Mouse (Mus musculus) right cerebral cortex, postnatal 10 days (tissue): ENCODE measurements at regions not wholly inside any gene's neighbourhood (a gene's known extent, or its start where the extent isn't known, plus 50 kb on each side); places are given as distances from the start of the nearest gene placed in this dataset.
A peak's percentile ranks its signal among the peaks of the same experiment; 100 is the strongest.

Experiments
- DNase-seq, 2 experiments: peaks; one replicate each; pipeline ENCODE4 v3.0.0; 2021; ENCODE audit warnings: low spot score in 2 of 2

DNA sequence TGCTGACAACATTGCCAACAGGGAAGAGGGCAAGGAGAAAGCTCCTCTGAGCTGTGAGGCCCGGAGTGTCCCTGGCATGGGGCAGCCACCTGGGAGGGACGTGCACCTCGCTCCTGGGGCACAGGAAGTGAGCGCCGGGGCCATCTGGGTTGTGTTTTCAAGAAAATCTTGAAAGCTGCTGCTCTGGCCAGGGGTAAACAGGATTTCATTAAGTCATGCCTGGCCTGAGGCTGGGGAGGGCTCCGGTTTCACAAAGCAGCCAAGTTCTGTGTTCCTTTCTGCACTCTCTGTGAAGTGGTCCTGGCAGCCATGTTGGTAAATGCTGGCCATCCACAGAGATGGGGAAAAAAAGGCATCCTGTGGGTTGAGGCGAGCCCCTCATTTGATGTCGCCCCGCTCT is 406.8 kb upstream of the Zmiz1 start:
- DNase-seq: no peak

DNA sequence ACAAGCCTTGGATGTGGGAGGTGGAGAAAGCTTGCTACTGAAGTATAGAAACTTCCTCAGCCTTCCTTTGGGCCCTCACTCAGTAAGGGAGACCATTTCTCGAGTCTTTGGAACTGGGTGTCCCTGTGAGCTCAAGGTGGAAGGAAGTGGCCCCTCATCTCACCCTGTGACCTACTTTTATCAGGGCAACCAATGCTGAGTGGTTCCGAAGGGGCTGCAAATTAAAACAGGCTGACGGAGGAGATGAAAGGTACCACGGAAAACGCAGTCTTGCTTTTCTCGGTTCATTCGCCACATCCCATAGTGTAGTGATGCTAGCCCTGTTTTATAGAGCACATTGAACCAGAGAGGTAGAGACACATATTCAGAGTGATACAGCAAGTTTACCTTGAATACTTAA is 399.6 kb upstream of the Zmiz1 start:
- no peak for DNase-seq

GRCm38 (mm10) chr14:25060285-25060684 is 398.7 kb upstream of the Zmiz1 start:
- DNase-seq: no peak

DNA sequence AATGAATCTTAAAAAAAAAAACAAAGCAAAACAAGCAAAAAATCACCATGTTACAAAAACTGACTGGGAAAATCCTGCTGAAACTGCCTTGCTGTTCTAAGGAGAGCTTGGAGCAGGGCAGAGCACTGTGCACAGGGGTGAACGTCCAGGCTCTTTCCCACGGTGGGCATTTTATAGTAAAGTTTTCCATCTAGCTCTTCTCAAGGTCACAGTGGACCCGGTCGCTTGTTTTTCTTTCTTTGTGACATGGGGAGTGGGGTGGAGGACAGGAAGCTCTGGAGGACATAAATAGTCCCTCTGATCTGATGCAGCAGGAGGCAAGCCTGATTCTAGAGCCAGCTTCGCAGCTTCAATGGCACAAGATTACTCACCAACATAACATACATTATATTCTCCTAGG is 395.9 kb upstream of the Zmiz1 start:
- no peak for DNase-seq

- DNase-seq: no peak
Measured at GRCm38 (mm10) chr14:25064190-25064947, 394.6 kb upstream of the Zmiz1 start.

DNA sequence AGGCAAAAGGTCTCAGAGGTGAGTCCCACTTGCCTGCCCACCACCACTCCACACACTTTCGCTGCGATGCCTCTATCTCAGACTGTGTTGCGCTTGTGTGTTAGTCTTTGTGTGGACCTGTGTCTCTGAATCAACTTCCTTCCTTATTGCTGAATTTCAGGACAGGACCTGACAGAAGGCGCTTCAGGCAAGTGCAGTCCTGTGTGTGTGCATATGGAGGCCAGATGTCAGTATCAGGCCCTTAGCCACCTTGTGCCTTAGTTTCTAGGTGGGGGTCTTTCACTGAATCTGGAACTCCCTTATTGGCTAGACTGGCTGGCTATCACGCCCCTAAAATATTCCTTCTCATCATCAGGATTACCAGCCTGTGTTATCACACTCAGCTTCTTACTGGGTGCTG is 391.6 kb upstream of the Zmiz1 start:
- DNase-seq: no peak

DNA sequence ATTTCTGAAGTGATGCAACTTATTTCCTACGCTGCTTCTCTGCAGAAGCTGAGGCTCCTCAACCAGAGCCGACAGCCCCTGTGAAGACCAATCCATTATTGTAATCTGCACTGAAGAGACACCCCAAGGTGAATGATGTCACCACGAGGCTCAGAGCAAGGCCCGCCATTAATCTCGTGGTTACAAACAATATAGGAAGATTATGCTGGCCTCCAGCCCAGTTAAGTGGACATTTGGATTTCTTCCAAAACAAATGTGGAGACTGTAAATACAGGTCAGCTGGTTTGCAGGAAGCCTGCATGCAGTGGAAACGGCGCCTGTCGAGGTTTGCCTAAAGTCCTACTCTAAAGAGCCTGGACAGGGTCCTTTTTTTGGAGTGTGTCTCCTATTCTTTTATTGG is 390.6 kb upstream of the Zmiz1 start:
- DNase-seq: no peak

DNA sequence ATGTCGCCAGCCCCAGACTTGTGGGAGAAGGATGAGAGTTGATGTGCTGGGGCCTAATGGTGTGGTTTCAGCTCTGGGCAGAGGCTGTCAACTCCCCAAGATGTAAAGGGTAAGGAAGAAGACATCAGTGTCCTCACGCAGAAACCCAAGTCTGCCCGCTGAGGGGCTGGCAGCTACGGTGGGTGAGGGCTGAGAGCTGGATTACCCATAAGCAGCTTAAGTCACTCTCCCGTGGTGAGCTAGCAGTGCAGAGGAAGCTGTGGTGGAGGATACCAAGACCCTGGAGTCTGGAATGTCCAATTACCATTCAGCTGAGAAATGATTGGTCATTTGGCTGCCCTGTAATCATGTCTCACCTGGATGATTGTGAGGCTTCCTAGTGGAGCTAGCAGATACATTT is 385.8 kb upstream of the Zmiz1 start:
- no peak for DNase-seq

- DNase-seq: peak; percentile 58
Measured at GRCm38 (mm10) chr14:25074022-25074800, 384.8 kb upstream of the Zmiz1 start.

- no peak for DNase-seq
Measured at GRCm38 (mm10) chr14:25074891-25075290, 384.1 kb upstream of the Zmiz1 start.

DNA sequence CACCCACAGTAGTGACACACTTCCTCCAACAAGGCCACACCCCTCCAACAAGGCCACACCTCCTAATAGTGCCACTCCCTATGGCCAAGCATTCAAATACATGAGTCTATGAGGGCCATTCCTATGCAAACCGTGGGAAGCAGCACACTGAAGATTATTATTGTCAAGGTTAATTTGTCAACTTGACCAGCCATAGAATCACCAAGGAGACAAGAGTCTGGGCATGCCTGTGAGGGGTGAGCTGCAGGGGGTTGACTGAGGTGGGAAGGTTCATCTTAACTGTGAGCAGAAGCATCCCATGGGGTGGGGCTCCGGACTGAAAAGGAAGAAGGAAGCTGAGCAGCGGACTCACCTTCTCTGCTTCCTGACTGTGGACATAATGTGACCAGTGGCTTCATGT is 378.6 kb upstream of the Zmiz1 start:
- no peak for DNase-seq

GRCm38 (mm10) chr14:25083847-25084246 is 375.1 kb upstream of the Zmiz1 start:
- no peak for DNase-seq

DNA sequence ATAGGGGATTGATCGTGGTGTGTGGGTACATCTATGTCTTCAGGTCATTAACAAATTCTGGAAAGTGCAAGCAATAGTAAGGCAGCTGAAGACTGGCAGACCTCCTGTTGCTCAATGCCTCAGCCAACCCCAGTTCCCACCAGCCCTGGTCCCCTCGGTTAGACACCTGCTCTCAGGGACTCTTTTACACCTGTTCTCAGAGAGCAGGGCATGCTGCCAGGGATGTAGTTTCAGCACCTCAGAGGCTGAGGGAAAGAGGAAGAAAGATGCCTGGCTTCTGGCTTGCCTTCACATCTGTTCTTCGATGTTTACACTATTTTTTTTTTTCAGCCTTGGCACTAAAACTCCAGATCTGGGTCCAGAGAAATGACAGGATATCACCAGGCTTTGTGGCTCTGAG is 362.2 kb upstream of the Zmiz1 start:
- peak in 1 of 2 experiments; percentile 38 for DNase-seq

GRCm38 (mm10) chr14:25105391-25105790 is 353.6 kb upstream of the Zmiz1 start:
- DNase-seq: no peak

DNA sequence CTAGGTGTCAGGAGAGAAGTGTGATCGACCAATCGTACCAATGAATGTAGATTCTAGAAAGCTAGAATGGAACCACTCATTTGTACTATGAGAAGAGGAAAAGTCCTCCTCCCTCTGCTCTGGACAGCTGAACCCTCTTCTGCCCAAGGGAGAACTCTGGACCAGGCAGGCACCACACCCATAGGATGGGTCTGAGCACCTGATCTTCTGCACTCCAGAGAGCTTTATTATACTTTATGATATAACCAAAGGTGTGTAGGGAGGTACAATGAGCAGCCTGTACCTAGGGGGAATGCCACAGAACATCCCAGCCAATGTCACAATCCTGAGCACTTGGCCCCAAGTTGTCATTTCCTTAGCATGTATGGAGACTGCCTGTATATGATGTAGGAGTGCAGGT is 352.5 kb upstream of the Zmiz1 start:
- DNase-seq: no peak

GRCm38 (mm10) chr14:25108101-25108652 is 350.8 kb upstream of the Zmiz1 start:
- peak; percentile 39 to 40 for DNase-seq

DNA sequence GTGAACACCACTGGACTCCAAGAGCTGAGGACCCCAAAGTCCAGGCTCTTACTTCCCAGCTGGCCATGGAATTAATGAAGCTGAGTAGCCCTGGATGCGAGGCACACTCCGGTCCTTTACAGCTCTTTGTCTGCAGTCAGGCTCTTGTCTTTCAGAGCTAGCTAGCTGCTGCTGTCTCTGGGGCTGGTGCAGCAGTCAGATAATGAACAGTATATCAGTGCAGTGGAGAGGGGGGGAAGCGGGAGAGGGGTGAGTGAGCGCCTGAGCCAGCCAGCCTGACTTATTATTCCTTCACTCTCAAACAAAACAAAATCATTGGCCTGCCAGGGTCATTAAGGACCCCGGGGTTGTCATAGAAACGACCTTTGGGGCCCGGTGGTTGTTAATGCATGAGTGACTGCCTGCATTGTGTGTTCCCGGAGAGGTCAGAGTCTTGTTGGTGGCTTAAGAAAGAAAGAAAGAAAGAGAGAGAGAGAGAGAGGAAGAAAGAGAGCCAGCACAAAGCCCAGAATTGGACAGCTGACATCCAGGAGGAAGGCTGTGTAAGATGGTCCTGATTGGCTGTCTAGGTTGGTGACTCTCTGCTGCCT is 350.2 kb upstream of the Zmiz1 start:
- peak; percentile 58 to 65 for DNase-seq

DNA sequence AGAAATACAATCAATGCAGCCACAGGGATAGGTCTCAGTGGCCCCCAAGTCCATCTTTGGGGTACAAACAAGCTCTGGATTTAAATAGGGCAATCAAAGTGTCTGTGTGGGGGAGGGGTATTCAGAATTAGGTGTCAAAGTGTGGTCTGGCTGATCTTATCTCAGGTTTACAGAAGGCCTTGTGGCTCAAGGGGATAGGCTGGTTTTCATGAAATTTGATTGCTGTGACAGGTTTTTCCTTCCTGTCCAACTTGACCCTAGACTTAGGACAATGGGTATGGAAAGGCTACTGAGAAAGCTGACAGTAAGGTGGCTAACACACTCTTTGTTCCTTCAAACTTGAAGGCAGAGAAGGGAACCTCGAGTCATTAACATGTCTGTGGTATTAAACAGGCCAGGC is 349.3 kb upstream of the Zmiz1 start:
- DNase-seq: no peak

DNA sequence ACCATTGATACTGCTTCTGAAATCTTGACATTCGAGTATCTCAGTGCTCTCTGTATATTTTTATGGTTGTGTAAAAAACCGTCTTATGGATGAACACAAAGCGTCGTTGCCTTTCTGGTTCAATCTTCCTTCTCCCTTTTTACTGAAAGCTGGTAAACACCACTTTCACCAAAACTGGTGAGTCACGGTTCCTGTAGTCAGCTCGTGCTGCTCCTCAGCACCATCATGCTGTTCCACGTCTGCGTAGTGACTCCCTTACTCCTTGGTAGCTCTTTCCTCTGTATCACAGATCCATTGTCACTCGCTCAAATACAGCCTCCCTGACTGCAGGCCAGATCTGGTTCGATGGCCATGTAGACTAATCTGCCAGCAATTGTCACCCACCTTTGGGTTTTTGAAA is 346.2 kb upstream of the Zmiz1 start:
- no peak for DNase-seq

DNA sequence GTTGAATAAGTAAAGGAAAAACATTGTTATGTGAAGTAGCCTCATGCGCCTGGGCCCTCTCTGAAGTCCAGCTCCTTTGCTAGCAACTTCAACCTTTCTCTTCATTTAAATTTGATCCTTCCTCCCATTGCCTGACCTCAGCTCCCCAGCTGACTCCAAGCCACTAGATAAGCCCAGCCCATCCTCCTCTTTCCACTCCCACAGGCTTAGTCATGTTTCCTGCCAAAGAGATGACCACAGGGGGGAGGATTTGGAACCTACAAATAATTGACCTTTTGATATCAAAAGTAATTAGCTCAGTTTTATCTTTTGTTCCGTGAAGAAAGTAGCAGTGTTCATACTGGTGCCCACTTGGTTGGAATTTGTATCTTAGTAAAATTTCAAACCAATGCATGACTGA is 345.7 kb upstream of the Zmiz1 start:
- DNase-seq: no peak

DNA sequence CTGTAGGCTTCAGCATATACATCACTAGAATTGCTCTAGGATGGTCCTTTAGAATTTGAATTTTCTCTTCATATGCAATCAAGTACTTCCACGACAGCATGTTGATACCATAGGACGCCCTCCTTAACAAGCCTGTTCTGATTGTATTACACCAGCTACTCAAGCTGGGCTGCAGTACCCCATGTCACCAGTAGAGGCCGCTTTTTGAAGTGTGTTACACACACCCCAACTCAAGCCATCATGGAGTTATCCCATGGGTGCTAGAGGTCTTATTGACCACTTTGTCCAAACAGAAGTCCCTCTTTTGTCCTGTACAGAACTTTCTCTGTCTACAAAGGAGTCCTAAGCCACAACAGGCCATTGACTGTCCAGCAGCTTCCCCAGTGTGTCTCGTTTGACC is 342.6 kb upstream of the Zmiz1 start:
- DNase-seq: peak in 1 of 2 experiments; percentile 70

GRCm38 (mm10) chr14:25119999-25120398 is 339.0 kb upstream of the Zmiz1 start:
- DNase-seq: no peak

DNA sequence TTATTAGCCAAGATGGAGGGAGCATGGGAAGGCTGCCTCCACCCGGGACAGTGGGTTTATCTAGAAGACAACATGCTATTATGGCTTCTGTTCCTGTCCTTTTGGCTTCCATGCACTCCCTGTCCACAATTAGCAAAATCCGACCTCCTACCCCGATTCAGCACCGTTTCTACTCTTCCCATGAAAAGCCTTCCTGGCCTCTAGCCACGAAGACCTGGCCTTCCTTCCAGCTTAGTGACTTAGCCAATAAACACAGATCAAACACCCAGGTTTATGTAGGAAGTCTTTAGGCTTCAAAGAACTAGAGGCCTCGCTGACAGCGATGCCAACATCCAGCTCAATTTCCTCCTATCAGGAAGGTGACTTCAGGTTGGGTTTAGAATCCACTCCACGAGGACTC is 338.5 kb upstream of the Zmiz1 start:
- DNase-seq: no peak
